Mouse (Mus musculus): ENCODE data around the gene Cdc42.
A peak's percentile ranks its signal among the peaks of the same experiment; 100 is the strongest.

The Cdc42 gene

DNA sequence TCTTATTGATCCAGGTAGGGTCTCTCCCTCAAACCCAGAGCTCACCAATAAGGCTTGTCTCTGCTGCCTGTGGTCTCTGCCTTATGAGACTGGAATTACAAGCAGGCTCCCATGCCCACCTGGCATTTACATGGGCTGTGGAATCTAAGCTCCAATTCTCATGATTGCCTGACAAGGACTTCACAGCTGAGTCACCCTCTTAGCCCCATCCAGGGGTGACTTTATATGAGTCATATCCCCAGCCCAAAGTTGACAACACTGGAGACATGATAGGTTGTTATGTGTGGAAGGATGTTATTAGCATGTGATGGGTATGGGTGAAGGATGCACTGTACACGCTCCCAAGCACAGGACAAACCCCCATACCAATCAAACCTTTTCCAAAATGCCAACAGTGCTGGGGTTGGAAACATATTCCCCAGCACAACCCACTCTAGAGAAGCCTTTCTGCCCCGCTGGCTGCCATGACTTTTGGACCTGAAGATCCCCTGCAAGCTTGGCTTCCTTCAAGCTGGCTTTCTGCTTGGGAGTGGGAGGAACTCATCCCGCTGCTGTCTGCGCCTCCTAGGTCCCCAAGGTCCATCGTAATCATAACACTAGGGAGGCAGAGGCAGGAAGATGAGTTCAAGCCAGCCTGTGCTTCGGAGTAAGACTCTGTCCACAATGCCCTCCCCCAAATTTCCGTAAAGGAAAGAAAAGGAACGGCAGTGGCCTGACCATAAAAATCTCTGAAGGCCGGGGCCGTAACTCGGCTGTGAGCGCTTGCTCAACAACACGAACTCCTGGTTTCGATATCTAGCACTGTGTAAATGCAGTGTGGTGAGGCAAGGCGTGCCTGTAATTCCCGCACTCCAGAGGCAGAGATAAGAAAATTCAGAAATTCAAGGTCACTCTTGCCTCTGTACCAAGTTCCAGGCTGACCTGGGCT, 14.3 kb upstream of the Cdc42 start:
- DNase-seq (ENCODE audit: low spot score in 2 of 2), result no peak

DNA sequence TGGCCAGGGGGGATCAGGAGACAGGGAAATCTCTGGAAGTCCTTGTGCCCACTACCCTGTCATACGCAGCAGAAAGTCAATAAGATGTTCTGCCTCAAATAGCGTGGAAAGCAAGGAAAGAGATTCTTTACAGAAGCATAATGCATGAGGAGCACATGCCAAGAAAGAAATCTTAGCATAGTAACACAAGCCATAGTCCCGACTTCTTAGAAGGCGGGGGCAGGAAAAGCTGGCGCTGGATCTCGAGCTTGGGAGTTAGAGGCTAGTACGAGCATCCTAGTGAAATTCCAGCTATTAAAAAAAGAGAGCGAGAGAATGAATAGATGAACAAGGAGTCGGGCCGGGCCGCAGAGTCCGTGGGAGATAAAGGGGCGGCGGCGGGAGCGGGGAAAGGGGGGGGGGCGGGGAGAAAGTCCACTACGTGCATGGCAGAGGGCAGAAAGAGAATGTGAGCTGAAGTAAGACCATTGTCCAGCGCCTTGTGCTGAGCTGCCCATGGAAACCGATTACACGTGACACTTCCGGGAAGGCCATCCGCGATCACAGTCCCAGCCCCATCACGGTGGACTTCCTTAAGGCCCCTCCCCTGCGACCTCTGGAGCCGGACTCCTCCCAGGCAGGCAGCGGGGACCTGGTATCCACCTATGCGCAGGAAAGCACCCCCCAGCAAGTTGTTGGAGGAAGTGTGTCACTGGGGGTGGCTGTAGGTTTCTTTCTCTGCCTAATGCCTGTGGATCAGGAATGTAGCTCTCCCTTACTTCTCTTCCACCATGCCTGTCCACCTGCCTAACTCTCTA, 12.6 kb upstream of the Cdc42 start:
- peak; percentile 31 to 48 for DNase-seq (ENCODE audit: low spot score in 2 of 2)

DNA sequence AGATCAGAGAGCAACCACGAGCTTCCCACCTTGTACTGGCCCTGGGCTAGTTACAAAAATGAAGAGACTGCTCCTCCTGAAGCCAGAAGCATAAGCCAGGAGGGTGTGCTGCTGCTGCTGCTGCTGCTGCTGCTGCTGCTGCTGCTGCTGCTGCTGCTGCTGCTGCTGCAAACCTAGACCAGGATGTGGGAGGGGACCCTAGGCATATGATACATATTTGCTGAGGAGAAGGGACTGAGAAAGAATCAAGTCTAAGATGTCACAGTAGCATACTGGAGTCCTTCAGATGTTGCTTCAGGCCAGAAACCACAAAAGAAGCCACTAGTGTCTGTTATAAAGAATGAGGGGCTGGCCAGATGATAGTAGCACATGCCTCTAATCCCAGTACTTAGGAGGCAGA, 10.7 kb upstream of the Cdc42 start:
- DNase-seq (ENCODE audit: low spot score in 2 of 2), result no peak

DNA sequence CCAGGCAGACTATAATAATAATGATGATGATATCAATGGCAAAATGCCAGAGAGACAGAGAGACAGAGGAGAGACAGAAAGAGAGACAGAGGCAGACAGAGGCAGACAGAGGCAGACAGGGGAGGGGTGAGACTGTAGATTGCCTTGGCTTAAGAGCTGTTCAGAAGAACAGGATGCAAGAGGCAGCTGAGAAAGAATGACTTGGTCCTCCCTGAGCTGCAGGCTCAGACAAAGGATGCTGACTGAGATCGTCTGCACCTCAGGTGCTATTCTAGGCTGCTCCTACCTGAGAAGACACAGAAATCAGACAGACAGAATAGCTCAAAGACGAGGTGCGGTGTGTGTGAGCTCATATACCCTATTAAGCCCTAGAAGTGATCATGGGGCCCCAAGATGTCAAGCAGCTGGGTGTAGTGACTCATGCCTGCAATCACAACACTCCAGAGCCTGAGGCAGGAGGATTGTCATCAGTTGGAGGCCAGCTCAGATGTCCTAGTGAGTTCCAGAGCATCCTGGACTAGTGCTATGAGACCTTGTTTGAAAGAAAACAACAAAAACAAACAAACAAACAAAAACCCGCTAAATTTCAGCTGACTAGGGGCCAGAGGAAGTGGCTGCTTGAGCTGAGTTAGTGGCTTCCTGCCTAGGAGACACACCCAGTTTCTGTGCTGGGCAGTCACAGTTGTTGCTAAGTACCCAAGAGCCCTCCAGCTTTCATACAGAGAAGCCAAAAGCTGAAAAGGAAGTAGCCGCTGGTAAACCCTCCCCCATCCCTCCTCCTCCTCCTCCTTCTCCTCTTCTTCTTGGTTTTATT, 10.0 kb upstream of the Cdc42 start:
- DNase-seq (ENCODE audit: low spot score in 2 of 2), result peak in 1 of 2 experiments; percentile 12

DNA sequence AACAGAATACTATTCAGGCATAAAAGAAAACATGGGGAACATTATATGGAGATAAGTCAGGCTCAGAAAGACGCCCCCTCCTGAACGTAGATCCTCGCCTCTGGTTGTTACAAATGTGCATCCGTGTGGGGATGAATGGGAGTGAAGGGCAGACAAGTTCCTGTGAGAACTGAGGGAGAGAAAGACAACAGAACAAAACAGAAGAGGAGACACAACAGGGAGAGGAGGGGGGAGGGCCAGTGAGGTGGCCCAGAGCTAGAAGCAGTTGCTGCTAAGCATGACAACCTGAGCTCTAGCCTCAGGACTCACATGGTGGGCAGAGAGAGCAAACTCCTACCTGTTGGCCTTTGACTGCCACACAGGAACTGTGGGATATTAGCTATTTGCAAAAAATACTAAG, 8.6 kb upstream of the Cdc42 start:
- DNase-seq (ENCODE audit: low spot score in 2 of 2), result no peak

DNA sequence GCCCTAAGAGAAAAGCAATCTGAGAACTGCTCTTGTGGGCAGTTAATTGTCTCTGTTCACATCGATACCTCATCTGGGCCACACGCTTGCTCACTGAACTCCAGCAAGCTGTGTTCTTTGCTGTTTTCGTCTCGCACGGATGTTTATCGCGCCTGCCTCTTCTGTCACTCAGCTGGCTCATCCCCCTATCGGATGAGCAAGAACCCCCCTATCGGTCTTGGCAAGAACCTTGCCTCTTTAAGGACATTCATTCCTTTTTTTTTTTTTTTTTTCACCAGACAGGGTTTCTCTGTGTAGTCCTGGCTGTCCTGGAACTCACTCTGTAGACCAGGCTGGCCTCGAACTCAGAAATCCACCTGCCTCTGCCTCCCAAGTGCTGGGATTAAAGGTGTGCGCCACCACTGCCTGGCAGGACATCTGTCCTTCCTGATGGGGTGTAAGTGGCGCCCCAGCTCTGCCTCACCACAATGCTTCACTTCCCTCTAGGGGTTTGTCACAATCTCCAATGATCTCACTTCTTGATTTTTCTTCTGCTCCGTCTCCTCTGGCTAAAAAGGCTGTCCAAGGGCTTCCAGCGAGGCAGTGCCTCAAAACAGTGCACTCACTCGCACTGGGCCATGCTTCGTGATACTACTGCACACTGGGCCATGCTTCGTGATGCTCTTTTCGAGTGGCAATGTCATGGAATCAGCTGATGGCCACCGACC, 8.0 kb upstream of the Cdc42 start:
- DNase-seq (ENCODE audit: low spot score in 2 of 2), result no peak

DNA sequence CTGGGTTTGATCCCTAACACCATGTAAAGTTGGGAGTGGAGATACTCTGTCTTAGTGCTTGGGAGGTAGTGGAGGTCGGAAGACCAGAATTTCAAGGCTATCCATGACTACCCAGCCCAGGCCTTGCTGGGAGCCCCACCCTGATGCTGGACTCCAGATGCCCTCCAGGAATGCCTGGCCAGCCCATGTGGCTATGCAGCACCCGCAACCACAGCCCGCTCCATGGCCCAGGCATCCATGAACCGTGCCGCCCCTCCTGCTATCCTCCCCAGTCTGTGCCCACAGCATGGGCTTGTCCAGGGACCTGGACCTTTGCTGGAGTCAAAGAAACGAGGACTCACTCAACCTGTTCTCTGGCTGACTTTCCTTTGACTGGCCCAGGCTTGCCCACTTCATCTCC, 7.3 kb upstream of the Cdc42 start:
- DNase-seq (ENCODE audit: low spot score in 2 of 2), result no peak

DNA sequence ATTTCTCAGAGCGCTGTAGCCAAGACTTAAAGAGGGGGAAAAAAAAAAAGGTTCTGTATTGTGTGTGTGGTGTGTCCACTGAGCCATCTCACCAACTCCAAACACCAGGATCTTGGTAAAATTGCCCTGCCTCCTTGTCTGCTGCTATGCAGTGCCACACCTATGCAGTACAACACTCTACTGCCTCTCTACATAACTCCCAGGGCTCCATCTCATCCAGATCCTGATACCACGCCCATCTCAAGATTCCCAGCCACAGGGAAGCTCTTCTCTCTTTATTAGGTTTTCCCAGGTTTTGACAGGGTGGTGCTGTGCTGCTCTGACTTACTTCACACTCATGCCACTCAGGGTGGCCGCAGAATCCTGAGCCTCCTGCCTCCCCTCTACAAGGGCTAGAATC, 3.5 kb upstream of the Cdc42 start:
- no peak for DNase-seq (ENCODE audit: low spot score in 2 of 2)

DNA sequence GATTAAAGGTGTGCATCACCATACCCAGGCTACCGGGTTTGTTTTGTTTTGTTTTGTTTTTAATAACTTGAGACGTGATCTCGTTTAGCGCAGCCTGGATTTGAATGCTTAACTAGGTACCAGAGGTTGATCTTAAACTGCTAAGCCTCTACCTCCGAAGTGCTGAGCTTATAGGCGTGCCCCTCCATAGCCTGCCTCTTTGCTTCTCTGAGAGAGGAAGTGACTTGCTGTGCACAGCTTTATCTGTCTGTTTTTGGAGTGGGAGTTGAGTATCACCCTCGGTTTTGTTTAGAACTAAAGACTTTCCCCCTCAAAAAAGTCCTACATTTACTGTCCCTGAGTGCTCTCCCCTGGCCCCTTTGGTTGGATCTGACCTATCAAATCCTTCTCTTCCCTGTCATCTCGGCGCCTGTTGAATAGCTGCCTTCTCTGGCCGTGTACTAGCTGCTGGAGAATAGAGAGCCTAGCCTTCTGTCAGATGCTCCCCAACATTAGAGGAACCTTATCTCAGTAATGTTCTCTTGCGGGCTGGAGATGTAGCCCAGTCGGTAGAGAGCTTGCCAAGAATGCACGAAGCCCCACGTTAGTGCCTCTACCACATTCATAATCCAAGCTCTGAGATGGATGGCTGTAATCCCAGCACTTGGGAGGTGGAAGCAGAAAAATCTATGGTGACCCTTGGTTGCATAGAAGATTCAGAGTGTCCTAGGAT, 927 bp upstream of the Cdc42 start:
- DNase-seq (ENCODE audit: low spot score in 2 of 2), result no peak

DNA sequence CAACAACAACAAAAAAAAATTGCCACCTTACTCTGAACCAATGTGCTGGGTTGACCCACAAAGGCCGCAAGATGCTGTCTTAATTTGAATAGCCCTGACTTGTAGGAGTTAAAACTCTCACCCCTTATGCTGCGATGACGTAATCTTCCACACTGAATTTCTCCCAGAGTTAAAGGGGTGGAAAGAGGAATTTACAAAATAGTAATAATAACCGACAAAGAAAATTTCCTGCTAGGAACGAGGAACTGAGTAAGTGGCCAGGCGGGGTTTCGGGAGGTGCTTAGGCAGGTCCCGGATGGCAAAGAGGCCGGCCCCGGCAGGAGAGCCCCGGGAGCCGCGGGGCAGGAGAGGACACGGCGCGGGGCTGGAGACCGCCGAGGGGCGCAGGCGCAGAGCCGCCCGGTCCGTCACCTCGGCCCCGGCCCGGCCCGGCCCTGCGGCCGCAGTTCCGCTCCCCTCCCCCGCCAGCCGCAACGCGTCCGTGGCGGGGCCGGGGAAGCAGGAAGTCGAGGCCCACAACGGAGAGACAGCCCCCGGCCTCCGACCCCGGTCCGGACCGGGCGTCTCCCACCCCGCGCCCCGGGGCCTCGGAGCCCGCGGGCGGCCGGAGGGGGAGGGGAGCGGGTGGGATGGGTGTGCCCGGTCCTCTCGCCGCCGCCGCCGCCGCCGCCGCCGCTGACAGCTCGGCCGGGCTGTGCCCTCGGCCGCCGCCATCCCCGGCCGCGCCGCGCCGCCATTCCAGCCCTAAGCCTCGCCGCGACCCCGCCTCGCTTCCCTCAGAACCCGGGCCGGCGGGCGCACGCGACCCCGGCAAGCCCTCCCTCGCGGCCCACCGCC, 628 bp downstream of the Cdc42 start:
- DNase-seq (ENCODE audit: low spot score in 2 of 2), result peak; percentile 49 to 53

DNA sequence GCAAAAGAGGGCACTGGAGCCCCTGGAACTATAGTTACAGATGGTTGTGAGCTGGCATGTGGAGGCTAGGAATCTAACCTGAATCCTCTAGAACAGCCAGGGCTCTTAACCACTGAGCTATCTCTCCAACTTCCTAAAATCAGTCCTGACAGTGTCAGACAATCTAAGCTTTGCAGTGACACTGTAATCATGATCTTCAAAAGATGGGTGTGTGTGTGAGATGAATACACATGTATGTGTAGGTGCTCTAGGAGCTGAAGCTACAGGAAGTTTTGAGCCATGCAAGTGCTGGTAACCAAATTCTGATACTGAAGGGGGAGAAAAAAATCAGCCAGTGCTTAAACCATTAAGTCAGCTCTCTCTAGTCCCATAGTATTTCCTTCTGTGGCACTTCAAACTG, 6.9 kb downstream of the Cdc42 start:
- DNase-seq (ENCODE audit: low spot score in 2 of 2), result no peak

DNA sequence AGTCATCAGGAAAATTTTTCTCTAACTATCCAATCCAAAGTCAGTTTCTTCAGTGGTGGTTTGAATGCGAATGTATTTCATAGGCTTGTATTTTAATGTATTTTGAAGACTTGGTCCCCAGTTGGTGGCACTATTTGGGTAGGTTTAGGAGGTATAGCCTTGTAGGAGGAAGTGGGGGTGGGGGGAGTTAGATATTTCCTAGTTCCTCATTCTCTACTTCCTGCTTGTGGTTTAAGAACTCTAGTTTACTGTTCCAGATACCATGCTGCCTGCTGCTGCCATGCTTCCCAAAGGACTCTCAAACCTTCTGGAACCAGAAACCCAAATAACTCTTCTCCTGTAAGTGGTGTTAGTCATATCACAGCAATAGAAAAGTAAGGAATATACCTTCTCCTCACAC, 11.7 kb downstream of the Cdc42 start:
- DNase-seq (ENCODE audit: low spot score in 2 of 2), result no peak

DNA sequence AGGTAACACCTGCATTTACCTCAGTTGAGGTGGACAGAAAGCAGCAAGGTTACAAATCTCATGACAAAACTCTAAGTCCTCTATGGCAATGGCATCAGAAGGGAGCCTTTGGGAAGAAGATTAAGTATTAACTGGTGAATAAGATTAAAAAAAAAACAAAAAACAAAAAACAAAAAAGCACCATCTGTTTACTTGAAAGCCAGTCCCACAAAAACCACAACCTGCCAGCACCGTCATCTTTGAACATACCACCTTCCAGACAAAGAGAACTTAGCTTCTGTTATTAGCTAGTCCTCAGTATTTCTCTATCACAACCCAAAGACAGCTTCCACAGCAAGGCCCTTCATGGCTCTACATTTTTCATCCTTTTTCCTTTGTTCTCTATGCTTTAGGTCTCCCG, 12.4 kb downstream of the Cdc42 start:
- DNase-seq (ENCODE audit: low spot score in 2 of 2), result no peak

DNA sequence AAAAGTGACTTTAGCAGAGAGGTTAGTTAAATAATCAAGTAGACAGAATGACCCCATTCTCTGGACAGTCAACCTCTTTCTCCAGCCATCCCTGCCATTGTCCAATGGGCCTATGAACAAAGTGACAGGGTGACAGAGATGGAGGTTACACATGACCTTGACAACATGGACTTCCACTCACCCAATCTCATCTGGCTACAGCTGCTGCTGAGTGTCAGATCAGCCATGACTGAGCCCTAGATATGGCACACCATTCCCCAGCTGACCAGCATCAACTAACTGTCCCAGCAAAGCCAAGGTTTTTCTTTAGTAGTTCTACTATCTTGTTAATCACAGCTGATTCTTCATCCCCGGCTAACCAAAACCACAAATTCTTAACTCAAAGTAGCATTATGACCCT, 14.7 kb downstream of the Cdc42 start:
- DNase-seq (ENCODE audit: low spot score in 2 of 2), result no peak

DNA sequence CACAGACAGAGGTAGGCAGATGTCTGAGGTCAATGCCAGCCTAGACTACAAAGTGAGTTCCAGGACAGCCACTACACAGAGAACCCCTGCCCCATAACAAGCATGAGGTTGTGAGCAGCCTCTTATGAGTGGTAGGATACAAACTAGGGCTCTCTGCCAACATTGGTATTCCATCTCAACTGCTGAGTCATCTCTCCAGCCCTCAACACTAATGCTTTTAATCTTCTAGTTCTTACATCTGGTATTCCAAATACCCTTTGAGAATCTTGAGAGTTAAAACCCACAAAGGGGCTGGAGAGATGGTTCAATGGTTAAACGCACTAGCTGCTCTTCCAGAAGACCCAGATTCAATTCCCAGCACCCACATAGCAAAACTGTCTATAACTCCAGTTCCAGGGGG, 18.1 kb downstream of the Cdc42 start:
- no peak for DNase-seq (ENCODE audit: low spot score in 2 of 2)

DNA sequence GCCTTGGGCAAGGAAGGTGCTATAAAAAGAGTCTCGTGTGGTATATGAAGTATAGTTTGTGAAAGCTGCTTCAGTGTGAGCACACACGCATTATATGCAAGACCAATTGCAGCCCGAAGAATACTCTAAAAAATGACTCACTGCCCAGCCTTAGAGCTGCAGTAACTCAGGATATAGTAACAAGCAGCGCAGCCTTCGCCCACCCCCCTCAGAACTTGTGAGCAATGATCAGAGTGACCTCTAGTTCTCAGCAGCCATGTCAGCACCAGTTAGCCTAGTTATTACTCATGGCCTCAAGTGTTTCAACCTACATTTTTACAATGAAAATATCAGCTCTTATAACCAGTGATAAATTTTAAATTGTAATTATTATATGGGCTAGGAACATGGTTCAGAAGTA, 21.1 kb downstream of the Cdc42 start:
- DNase-seq (ENCODE audit: low spot score in 2 of 2), result no peak

DNA sequence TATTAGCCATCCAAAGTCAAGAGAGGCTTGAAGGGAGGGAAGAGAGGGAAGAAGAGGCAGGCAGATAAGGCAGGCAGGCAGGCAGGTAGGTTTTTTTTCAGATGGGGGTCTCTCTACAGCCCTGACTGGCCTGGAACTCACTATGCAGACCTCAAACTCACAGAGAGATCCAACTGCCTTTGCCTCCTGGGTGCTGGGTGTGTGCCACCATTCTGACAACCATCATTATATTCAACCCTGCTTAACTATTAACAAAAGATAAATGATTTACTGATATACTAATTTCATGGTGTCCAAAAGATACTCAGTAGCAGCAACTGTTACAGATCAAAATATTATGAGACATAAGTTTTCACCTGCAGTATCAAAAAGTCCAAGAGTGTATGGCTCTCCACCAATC, 25.5 kb downstream of the Cdc42 start:
- DNase-seq (ENCODE audit: low spot score in 2 of 2), result no peak

DNA sequence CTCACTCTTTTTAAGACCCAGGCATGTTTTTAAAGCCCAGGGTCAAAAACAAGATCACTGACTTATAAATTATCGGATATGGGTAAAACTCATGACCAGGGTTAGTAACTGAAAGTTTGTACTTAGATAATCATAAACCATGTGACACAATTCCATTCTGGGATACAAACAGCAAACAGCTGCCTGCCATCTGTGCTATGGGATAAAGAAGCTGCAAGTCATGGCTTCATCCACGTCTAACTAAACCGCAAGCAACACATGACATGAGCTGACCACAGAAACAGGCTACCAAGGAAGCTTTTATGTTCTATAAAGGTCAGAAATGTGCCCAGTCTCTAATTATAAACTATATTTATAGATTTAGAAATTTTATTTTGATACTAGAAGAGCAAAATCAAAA, 31.0 kb downstream of the Cdc42 start:
- DNase-seq (ENCODE audit: low spot score in 2 of 2), result no peak

DNA sequence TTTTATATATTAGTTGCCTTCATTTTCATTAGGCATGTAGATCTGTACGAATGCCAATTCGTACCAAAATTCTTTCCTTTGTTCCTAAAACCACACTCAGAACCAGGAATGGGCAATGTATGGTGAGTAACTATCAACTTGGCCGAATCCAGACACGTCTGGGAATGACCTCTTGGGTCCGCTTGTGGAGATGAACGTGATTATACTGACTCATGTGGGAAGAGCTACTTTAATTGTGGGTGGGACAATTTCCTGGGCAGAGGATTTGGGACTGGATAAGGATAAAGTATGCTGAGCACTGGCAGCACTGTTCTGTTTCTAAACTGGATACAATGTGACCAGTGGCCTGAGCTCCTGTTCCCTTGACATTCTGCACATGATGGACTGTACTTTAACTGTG, 32.6 kb downstream of the Cdc42 start:
- no peak for DNase-seq (ENCODE audit: low spot score in 2 of 2)

All from urinary bladder, adult 18-20 months (tissue).